Mouse (Mus musculus) liver, postnatal 0 days (tissue): ENCODE measurements around the gene Arx.
A peak's percentile ranks its signal among the peaks of the same experiment; 100 is the strongest.

Experiments
- CTCF ChIP-seq: sonication (generic); IDR thresholded peaks from 2 replicates; pipeline ENCODE4 v1.5.1; 2016; ENCODE audit warnings: antibody characterized with exemption, low read depth
- EP300 ChIP-seq: IDR thresholded peaks from 2 replicates; pipeline ENCODE4 v1.6.1; 2016; ENCODE audit warnings: antibody characterized with exemption, low read depth, mild to moderate bottlenecking

GRCm38 (mm10) chrX:93281028-93281723 is 5.1 kb upstream of the Arx start:
- TF ChIP-seq CTCF (peak; percentile 66), EP300 (no peak)
